Mouse (Mus musculus) C2C12 (cell line): ENCODE measurements around the gene Arhgap27. TPM values are rescaled to one million over a fixed set of nuclear protein-coding genes. Genes with fewer than 3 reads are reported as not detected.

Source experiments
- H3K27me3 ChIP-seq: one replicate; pipeline ENCODE4 v1.6.1; 2011; ENCODE audit not compliant: control insufficient read depth, insufficient read depth, insufficient read length
- H3K36me3 ChIP-seq: one replicate; pipeline ENCODE4 v1.6.1; 2011; ENCODE audit not compliant: control insufficient read depth, insufficient read depth
- H3K4me3 ChIP-seq: one replicate; pipeline ENCODE4 v1.5.1; 2011; ENCODE audit warnings: mild to moderate bottlenecking, control low read depth; ENCODE audit not compliant: poor library complexity, insufficient read depth, severe bottlenecking
- H3K79me2 ChIP-seq: one replicate; pipeline ENCODE4 v1.6.1; 2011; ENCODE audit not compliant: control insufficient read depth, insufficient read depth
- H3K79me3 ChIP-seq: one replicate; pipeline ENCODE4 v1.6.1; 2011; ENCODE audit warnings: low read depth, control low read depth
- H3ac ChIP-seq: one replicate; pipeline ENCODE3; 2011; ENCODE audit warnings: low read depth; ENCODE audit not compliant: control insufficient read depth, insufficient read length
- CEBPB ChIP-seq: IDR thresholded peaks from one replicate; pipeline ENCODE4 v1.6.1; 2011; ENCODE audit warnings: low read depth, mild to moderate bottlenecking, control low read depth, moderate library complexity
- CTCF ChIP-seq: IDR thresholded peaks from one replicate; pipeline ENCODE4 v1.5.1; 2011; ENCODE audit not compliant: control insufficient read depth, insufficient read depth, insufficient read length
- FOSL1 ChIP-seq: IDR thresholded peaks from one replicate; pipeline ENCODE4 v1.8.0; 2011; ENCODE audit warnings: mild to moderate bottlenecking, low read length; ENCODE audit not compliant: poor library complexity, insufficient read depth, severe bottlenecking
- MAX ChIP-seq: IDR thresholded peaks from one replicate; pipeline ENCODE4 v1.6.1; 2011; ENCODE audit warnings: mild to moderate bottlenecking, control low read depth
- MYOD1 ChIP-seq: IDR thresholded peaks from one replicate; pipeline ENCODE4 v1.6.1; 2011; ENCODE audit warnings: low read depth; ENCODE audit not compliant: control insufficient read depth, insufficient read length
- MYOG ChIP-seq: IDR thresholded peaks from one replicate; pipeline ENCODE4 v1.6.1; 2011; ENCODE audit not compliant: control insufficient read depth, insufficient read length; ENCODE audit errors: extremely low read depth
- USF1 ChIP-seq: IDR thresholded peaks from one replicate; pipeline ENCODE4 v1.6.1; 2011; ENCODE audit warnings: low read depth, mild to moderate bottlenecking, control low read depth, moderate library complexity
- polyA plus RNA-seq: library from polyadenylated mRNA; unstranded; fragments of >200 nt; fragmentation: generic; extraction: Trizol; gene quantifications from one replicate; pipeline ENCODE4 v1.2.1, GENCODE M21; 2012; ENCODE audit warnings: missing spikeins

Gene Arhgap27
- polyA plus RNA-seq, 1 experiment = 0.19 TPM

DNA sequence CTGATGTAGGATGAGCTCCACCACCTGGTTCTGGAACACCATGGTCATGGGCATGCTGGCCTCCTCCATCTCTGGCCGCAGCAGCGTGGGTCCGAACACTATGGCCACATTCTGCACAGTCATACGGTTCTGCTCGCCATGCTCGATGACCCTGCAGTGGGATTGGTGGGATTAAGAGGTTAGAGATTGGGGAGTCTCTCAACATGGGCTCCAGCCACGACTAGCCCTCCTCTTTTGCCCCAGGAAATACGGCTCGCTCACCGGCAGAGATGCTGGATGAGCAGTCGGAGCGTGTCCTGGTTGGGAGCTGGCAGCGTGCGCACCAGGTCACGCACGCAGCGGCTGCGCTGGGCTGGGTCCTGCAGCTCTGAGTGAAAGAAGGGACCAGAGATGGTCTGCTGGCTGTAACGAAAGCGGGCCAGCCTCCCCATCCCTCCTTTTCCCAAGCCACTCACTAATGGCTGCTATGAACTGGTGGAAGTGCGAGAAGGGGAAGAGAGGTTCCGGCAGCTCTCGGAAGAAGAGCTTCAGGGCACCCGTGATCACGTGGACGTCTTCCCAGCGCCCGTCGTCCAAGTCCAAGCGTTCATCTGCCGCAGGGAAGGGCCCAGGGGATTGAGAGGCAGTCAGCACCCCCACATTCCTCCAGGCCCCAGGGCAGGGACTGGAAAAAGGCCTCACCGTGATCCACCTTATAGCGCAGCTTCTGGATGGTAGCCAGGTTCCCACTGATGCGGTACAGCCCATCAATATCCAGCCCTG lies 30.4 kb downstream of the Arhgap27 start:
- Histone ChIP-seq H3K79me3 (no peaks in the 10 kb centered on the region), H3K27me3 (no peaks in the 10 kb centered on the region), H3K79me2 (no peaks in the 10 kb centered on the region), H3ac (no peak overlapping the region), H3K36me3 (no peaks in the 10 kb centered on the region), H3K4me3 (no peak overlapping the region)
- TF ChIP-seq MAX = no peak
- no peak for TF ChIP-seq CTCF
- TF ChIP-seq MYOG = no peak
- TF ChIP-seq USF1 = no peak
- no peak for TF ChIP-seq FOSL1
- no peak for TF ChIP-seq CEBPB
- TF ChIP-seq MYOD1 = no peak

DNA sequence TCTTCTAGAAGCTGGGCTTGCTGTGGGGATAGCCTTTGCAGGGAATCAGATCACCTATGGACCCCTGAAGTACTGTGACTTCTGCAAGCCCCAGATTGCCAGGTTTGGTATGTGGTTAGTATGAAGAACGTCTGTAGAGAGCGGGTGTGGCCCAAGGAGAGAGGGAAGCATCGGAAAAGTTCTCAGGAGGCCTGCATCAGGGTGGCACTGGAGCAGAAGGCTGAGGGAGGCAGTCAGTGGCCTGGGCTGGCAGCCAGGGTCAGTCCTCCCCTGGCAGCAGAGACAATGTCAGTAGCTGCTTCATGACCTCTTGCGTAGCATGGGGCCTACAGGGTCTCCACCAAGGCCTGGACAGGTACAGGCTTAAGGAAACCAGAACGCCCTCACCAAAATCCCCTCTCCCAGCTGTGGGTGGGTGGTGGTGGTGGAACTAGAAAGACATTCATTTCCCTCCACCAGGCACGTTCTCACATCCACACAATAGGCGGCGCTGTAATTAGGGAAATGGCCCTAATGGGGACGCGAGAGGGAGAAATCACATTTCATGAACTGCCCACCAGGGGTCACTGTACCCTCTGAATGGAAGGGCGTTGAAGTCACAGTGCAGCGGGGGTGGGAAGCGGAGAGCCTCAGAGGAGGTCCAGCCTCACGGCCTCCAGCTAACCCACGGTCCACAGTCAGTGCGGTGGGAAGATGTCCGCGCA lies 31.2 kb downstream of the Arhgap27 start:
- H3K4me3 ChIP-seq = no peak overlapping the region
- no peaks in the 10 kb centered on the region for H3K36me3 ChIP-seq
- H3K79me2 ChIP-seq = no peaks in the 10 kb centered on the region
- TF ChIP-seq CTCF (peak; percentile 86), MYOD1 (no peak)
- H3K27me3 ChIP-seq = no peaks in the 10 kb centered on the region
- no peaks in the 10 kb centered on the region for H3K79me3 ChIP-seq
- H3ac ChIP-seq = no peak overlapping the region

DNA sequence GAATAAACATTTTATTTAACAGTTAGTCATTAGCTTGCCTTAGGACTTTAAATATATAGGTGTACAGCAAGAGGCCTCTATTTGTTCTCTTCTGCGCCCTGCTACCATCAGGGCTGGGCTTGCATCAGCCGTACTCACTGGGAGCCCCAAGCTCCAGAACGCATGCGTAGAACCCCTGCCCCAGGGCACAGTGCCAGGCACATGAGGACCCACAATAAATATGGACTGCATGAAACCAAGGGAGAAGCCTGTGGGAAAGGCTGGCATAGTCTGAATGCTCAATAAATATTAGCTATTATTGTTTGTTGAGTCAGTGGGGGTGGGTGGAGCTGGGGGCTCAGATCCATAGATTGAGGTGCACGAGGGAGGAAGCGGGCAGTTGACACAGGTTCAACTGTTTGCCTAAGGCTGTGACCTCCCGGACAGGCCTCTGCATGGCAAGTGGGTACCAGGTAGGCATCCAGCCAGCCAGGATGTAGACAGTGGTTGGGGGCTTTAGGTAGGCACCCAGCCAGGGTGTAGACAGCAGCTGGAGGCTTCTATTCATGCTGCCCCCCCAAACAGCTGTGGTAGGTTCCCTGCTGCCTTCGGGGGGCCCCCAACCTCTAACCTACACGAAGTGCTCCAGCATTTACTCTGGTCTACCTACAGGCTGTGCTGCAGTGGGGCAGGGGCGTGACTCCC lies 31.8 kb downstream of the Arhgap27 start:
- TF ChIP-seq MYOG (no peak), USF1 (no peak), CEBPB (no peak), FOSL1 (no peak), CTCF (no peak), MAX (no peak)
- H3K79me2 ChIP-seq = no peaks in the 10 kb centered on the region
- no peak overlapping the region for H3ac ChIP-seq
- no peaks in the 10 kb centered on the region for H3K27me3 ChIP-seq
- no peak overlapping the region for H3K4me3 ChIP-seq
- no peaks in the 10 kb centered on the region for H3K36me3 ChIP-seq
- H3K79me3 ChIP-seq = no peaks in the 10 kb centered on the region

DNA sequence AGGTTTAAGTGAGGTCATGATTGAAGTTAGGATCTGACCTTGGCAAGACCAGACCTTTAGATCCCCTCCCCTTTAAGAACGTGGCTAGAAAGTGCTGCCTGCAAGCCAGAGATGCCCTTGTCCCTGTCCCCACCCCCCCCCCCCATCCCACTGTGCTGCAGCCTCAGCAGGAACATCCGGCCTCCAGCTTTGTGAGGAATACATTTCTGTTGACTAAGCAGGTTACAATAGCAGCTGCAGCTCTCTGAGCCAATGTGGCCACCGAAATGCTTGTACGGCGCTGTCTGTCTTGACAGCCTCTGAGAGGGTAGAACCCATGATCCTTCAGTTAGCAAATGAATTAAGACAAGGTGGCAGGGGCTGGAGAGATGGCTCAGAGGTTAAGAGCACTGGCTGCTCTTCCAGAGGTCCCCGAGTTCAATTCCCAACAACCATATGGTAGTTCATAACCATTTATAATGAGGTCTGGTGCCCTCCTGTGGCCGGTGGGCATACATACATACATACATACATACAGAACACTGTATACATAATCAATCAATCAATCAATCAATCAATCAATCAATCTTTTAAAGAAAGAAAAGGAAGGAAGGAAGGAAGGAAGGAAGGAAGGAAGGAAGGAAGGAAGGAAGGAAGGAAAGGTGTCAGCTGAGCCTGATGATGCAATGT lies 32.7 kb downstream of the Arhgap27 start:
- TF ChIP-seq CEBPB (no peak), MAX (no peak), CTCF (no peak), USF1 (no peak), MYOD1 (no peak), MYOG (no peak)
- H3K36me3 ChIP-seq = no peaks in the 10 kb centered on the region
- no peaks in the 10 kb centered on the region for H3K27me3 ChIP-seq
- H3K79me3 ChIP-seq = no peaks in the 10 kb centered on the region
- H3ac ChIP-seq = no peak overlapping the region
- H3K4me3 ChIP-seq = no peak overlapping the region
- H3K79me2 ChIP-seq = no peaks in the 10 kb centered on the region

DNA sequence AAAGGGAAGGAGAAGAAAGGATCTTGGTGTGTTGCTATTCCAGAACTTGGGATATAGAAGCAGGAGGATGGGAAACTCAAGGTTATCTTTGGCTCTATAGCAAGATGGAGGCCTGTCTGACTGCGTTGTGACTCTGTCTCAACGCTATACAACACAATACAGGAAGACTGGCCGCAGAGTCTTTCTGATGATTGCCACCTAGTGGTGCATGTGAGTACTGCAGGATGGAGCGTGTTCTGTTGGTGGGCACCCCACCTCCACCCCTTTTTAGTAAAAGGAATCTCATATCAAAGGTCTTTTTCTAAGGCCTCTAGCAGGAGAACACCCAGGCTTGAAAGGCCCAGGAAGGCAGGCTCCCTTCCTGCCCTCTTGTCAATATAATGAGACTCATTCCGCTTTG lies 36.5 kb downstream of the Arhgap27 start:
- Histone ChIP-seq H3K27me3 (no peaks in the 10 kb centered on the region), H3ac (no peak overlapping the region), H3K79me3 (no peaks in the 10 kb centered on the region), H3K36me3 (no peaks in the 10 kb centered on the region), H3K4me3 (no peak overlapping the region), H3K79me2 (no peaks in the 10 kb centered on the region)
- TF ChIP-seq CTCF (peak; percentile 70), CEBPB (no peak)

DNA sequence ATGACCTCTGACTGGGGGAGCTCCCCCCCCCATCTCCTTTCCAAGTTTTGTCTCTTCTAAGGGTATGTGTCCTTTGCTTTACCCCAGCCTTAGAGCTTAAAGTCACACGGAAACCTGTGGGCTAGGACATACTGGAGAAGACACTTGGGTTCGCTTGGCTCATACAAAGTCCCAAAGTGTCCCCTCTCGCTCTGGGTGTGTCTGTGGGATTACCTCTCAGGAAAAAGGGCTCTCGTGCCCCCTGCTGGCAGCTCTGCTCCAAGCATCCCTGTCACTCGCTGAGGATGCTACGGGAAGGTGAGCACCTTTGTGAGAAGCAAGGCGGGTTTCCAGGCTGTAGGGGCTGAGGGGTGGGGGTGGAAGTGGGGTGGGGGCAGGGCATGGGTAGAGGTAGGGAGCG lies 38.3 kb downstream of the Arhgap27 start:
- H3K36me3 ChIP-seq = no peaks in the 10 kb centered on the region

More for the DNA sequence above, 38.3 kb downstream of the Arhgap27 start:
- no peak overlapping the region for H3ac ChIP-seq
- no peaks in the 10 kb centered on the region for H3K79me3 ChIP-seq
- no peak overlapping the region for H3K4me3 ChIP-seq
- no peaks in the 10 kb centered on the region for H3K27me3 ChIP-seq
- H3K79me2 ChIP-seq = no peaks in the 10 kb centered on the region
- peak; percentile 88 for TF ChIP-seq CTCF
- no peak for TF ChIP-seq MYOD1
